Mouse (Mus musculus) ES-Bruce4 (cell line): ENCODE measurements around the gene Ugt1a7c.

Source experiments
- CTCF ChIP-seq: IDR thresholded peaks from one replicate; pipeline ENCODE4 v1.8.1; 2011; ENCODE audit warnings: low read depth, low read length
- EP300 ChIP-seq: IDR thresholded peaks from 2 replicates; pipeline ENCODE4 v1.6.1; 2011; ENCODE audit warnings: low read depth, low read length; ENCODE audit not compliant: insufficient read depth

- TF ChIP-seq EP300 (no peak), CTCF (no peak)
Observed at GRCm38 (mm10) chr1:88213061-88213460, 118.2 kb downstream of the Ugt1a7c start.
